Mouse (Mus musculus) forebrain, postnatal 0 days (tissue): ENCODE measurements around the gene Slc48a1. TPM values are rescaled to one million over a fixed set of nuclear protein-coding genes. Genes with fewer than 3 reads are reported as not detected.

Experiments
- ATAC-seq: fragments of 200-750 bp; cut with Nextera tagmentation; 2 replicates; pipeline ENCODE4 v1.8.0; 2017; ENCODE audit warnings: mild to moderate bottlenecking, moderate library complexity
- DNase-seq: peaks from one replicate; pipeline ENCODE4 v3.0.0-alpha.2; 2015
- H3K27ac ChIP-seq: fragments of 300-500 bp; sonication (generic); 2 replicates; pipeline ENCODE4 v1.5.1; 2014; ENCODE audit warnings: low read depth, mild to moderate bottlenecking, antibody characterized with exemption, low read length, moderate library complexity, mixed read lengths
- H3K27me3 ChIP-seq: fragments of 300-500 bp; sonication (generic); 2 replicates; pipeline ENCODE4 v1.6.1; 2014; ENCODE audit warnings: mild to moderate bottlenecking, low read length, mixed read lengths; ENCODE audit not compliant: insufficient read depth
- H3K36me3 ChIP-seq: fragments of 300-500 bp; sonication (generic); 2 replicates; pipeline ENCODE4 v1.6.1; 2014; ENCODE audit warnings: mild to moderate bottlenecking, moderate library complexity; ENCODE audit not compliant: insufficient read depth
- H3K4me1 ChIP-seq: fragments of 300-500 bp; sonication (generic); 2 replicates; pipeline ENCODE4 v1.6.1; 2014; ENCODE audit warnings: antibody characterized with exemption; ENCODE audit not compliant: insufficient read depth
- H3K4me2 ChIP-seq: fragments of 300-500 bp; sonication (generic); 2 replicates; pipeline ENCODE4 v1.6.1; 2014; ENCODE audit warnings: low read depth, mild to moderate bottlenecking, moderate library complexity
- H3K4me3 ChIP-seq: fragments of 300-500 bp; sonication (generic); 2 replicates; pipeline ENCODE4 v1.5.1; 2014; ENCODE audit warnings: low read depth, low read length, mixed read lengths
- H3K9ac ChIP-seq: fragments of 300-500 bp; sonication (generic); 2 replicates; pipeline ENCODE4 v1.6.1; 2014; ENCODE audit warnings: mild to moderate bottlenecking
- H3K9me3 ChIP-seq: fragments of 300-500 bp; sonication (generic); 2 replicates; pipeline ENCODE4 v1.6.1; 2016; ENCODE audit warnings: low read length
- CTCF ChIP-seq: sonication (generic); IDR thresholded peaks from 2 replicates; pipeline ENCODE4 v1.5.1; 2016; ENCODE audit warnings: antibody characterized with exemption, control low read depth, low read depth
- WGBS: fragments of 180-500 bp; shearing (Covaris S2); extraction: QIAGEN DNeasy Blood & Tissue Kit; methylation state at CpG from one replicate; pipeline ENCODE4 v1.1.7; 2014; 5-methylcytosine and 5-hydroxymethylcytosine counted together
- polyA plus RNA-seq: library from polyadenylated mRNA; unstranded; fragments of >200 nt; fragmentation: Nextera tagmentation; extraction: Ambion mirVana; gene quantifications from 2 replicates; pipeline ENCODE4 v1.2.1, GENCODE M21; 2015
- total RNA-seq: library from RNA; depleted of rRNA; stranded (reverse); fragments of >200 nt; gene quantifications from 2 replicates; pipeline ENCODE4 v1.2.3, GENCODE M21; 2014; rRNA removed

Slc48a1 gene
- total and polyA plus RNA-seq, 2 experiments from 2014 or later, result 56.4 to 135 TPM

DNA sequence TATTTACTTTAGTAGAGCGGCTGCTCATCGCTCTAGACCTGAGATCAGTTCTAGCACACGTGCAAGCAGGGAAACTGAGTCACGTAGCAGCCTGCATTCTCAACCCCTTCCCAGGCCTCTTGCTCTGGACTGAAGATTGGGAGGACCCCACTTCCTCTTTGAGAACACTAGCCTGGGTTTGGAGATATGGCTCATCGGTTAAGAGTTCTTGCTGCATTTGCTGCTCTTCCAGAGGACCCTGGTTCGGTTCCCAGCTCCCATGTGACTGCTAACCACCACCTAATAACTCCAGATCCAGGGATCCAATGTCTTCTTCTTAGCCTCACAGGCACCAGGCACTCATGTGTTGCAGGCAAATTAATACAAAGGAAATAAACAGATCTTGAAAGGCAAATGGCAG, 63.1 kb downstream of the Slc48a1 start:
- ATAC-seq (no peak), DNase-seq (no peak)
- Histone ChIP-seq H3K36me3 (no peaks in the 10 kb centered on the region), H3K9ac (no peak overlapping the region), H3K9me3 (no peaks in the 10 kb centered on the region), H3K4me2 (no peak overlapping the region), H3K27ac (no peak overlapping the region), H3K4me3 (no peak overlapping the region), H3K27me3 (no peaks in the 10 kb centered on the region), H3K4me1 (no peaks in the 10 kb centered on the region)
- TF ChIP-seq CTCF, result no peak
- 97% methylated on average over 6 of the region's 6 CpGs for WGBS

DNA sequence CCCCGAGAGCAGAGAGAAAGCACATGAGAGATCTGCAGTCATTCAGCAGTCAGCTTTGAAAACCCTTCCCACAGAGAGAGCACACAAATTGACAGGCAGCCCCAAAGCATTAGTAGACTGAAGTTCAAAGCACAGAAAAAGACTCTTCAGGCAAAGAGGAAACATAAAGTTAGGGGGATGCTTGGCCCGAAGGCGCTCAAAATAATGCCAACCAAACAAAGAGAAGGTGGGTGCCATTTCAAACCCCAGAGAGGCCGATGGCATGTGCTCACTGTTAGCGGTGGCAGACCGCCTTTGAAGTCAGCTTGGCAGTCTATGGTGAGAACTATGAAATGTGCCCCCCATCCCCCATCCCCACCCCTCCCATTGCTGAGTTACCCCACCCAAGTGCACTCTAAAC, 63.7 kb downstream of the Slc48a1 start:
- Histone ChIP-seq H3K9ac (no peak overlapping the region), H3K4me3 (no peak overlapping the region), H3K4me2 (no peak overlapping the region), H3K27ac (no peak overlapping the region), H3K4me1 (no peaks in the 10 kb centered on the region), H3K36me3 (no peaks in the 10 kb centered on the region), H3K27me3 (no peaks in the 10 kb centered on the region), H3K9me3 (no peaks in the 10 kb centered on the region)
- DNase-seq (no peak), ATAC-seq (no peak)
- no peak for TF ChIP-seq CTCF
- 80% methylated on average over 6 of the region's 6 CpGs for WGBS

Other genes starting within 250 kb of the Slc48a1 start
- 39.6 and 45.5 TPM in 2 replicates for gene Rpap3, start 72.7 kb upstream of the Slc48a1 start, total RNA-seq
- 45.6 and 47.7 TPM in 2 replicates for gene Rpap3, start 72.7 kb upstream of the Slc48a1 start, polyA plus RNA-seq
- gene Endou, start 47.2 kb upstream of the Slc48a1 start, total RNA-seq, result 0.14 and 0.15 TPM in 2 replicates
- 0.18 and 0.34 TPM in 2 replicates for gene Endou, start 47.2 kb upstream of the Slc48a1 start, polyA plus RNA-seq
- gene Rapgef3, start 10.5 kb upstream of the Slc48a1 start, total RNA-seq, result 16.6 and 22.0 TPM in 2 replicates
- gene Rapgef3, start 10.5 kb upstream of the Slc48a1 start, polyA plus RNA-seq, result 6.5 and 8.7 TPM in 2 replicates
- 20.7 and 29.4 TPM in 2 replicates for gene Hdac7, start 66.0 kb downstream of the Slc48a1 start, total RNA-seq
- gene Hdac7, start 66.0 kb downstream of the Slc48a1 start, polyA plus RNA-seq, result 16.2 and 21.6 TPM in 2 replicates
- 0.15 and 0.76 TPM in 2 replicates for gene Vdr, start 132.1 kb downstream of the Slc48a1 start, total RNA-seq
- gene Vdr, start 132.1 kb downstream of the Slc48a1 start, polyA plus RNA-seq, result 0.04 and 0.05 TPM in 2 replicates
- gene Tmem106c, start 185.7 kb downstream of the Slc48a1 start, total RNA-seq, result 44.4 and 50.8 TPM in 2 replicates
- gene Tmem106c, start 185.7 kb downstream of the Slc48a1 start, polyA plus RNA-seq, result 62.8 and 66.1 TPM in 2 replicates
- 7.6 and 28.3 TPM in 2 replicates for gene Col2a1, start 226.2 kb downstream of the Slc48a1 start, total RNA-seq
- gene Col2a1, start 226.2 kb downstream of the Slc48a1 start, polyA plus RNA-seq, result 2.5 and 4.9 TPM in 2 replicates